In the genomic region with DNA sequence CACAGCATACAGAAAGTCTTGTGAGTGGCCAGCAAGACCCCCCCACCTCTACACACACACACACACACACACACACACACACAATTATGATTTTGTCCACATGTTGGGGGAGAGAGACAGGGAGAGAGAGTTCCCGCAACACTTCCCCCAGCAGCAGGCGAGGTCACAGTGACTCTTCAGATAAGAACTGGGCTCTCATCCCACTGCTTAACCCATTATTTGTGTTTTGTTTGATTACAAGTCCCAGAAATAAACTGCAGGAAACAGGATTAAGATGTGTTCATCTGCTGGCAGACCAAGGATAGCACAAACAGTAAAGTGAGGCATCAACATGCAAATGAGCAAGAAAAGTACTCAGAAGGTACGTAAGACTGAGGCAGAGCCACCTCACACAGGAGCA, we compare ENCODE assay signal across 11 mouse cellular contexts. TPM values are rescaled to one million over a fixed set of nuclear protein-coding genes. Genes with fewer than 3 reads are reported as not detected.
A peak's percentile ranks its signal among the peaks of the same experiment; 100 is the strongest.
DNase-seq lines count a peak whose midpoint lies in the region; ATAC-seq lines count a peak whose summit lies in the region.
"Had no signal": no experiment of that assay in that cellular context is flagged by ENCODE, and none has a peak within 500 bp of the region (broad histone marks: within the 10 kb centered on the region; RNA-seq: fewer than 3 reads in every experiment).

No protein-coding gene starts in this region.

- H3K4me2 ChIP-seq in heart, embryonic 14.5 days (ENCODE audit: low read length): peak overlapping the region; percentile 31
- H3K4me2 ChIP-seq in midbrain, embryonic 16.5 days (ENCODE audit: low read length): no peak overlapping the region
- no peak overlapping the region for H3K4me2 ChIP-seq in forebrain, embryonic 11.5 days (ENCODE audit: low read depth, low read length, severe bottlenecking)
- H3K4me2 ChIP-seq: neural tube, embryonic 12.5 days had no signal

- no peaks in the 10 kb centered on the region for H3K27me3 ChIP-seq in heart, embryonic 14.5 days (ENCODE audit: control insufficient read depth, insufficient read depth, low read length)
- no peaks in the 10 kb centered on the region for H3K27me3 ChIP-seq in midbrain, embryonic 16.5 days (ENCODE audit: control insufficient read depth, insufficient read depth, low read depth, low read length)
- no peaks in the 10 kb centered on the region for H3K27me3 ChIP-seq in forebrain, embryonic 11.5 days (ENCODE audit: control insufficient read depth, insufficient read depth, low read length)
- H3K27me3 ChIP-seq: neural tube, embryonic 12.5 days had no signal

- ATAC-seq in heart, embryonic 14.5 days (ENCODE audit: insufficient number of reproducible peaks, insufficient read depth, low FRiP score, low read depth): peak; percentile 64
- no peak for ATAC-seq in midbrain, embryonic 16.5 days
- no peak for ATAC-seq in forebrain, embryonic 11.5 days (replicated peaks; ENCODE audit: low FRiP score)
- ATAC-seq: inflammation-experienced regulatory T-cells, adult 6 months had no signal

- no peaks in the 10 kb centered on the region for H3K9me3 ChIP-seq in heart, embryonic 14.5 days (ENCODE audit: control insufficient read depth, low read length)
- H3K9me3 ChIP-seq in midbrain, embryonic 16.5 days (replicated peaks; ENCODE audit: control insufficient read depth, low read length, poor library complexity, severe bottlenecking): no peaks in the 10 kb centered on the region
- H3K9me3 ChIP-seq in forebrain, embryonic 11.5 days (ENCODE audit: control insufficient read depth, low read length): no peaks in the 10 kb centered on the region
- H3K9me3 ChIP-seq: neural tube, embryonic 12.5 days had no signal

- H3K4me3 ChIP-seq in heart, embryonic 14.5 days (ENCODE audit: control insufficient read depth in 1 of 2, insufficient read depth in 1 of 2, low read depth in 1 of 2, low read length in 2 of 2): no peak overlapping the region
- H3K4me3 ChIP-seq in midbrain, embryonic 16.5 days (ENCODE audit: low read depth, low read length): no peak overlapping the region
- no peak overlapping the region for H3K4me3 ChIP-seq in forebrain, embryonic 11.5 days (ENCODE audit: low read depth, low read length)
- H3K4me3 ChIP-seq: neural tube, embryonic 12.5 days had no signal

- H3K27ac ChIP-seq in heart, embryonic 14.5 days (replicated peaks in 1 of 2; ENCODE audit: control insufficient read depth in 1 of 2, insufficient read depth in 1 of 2, low read depth in 2 of 2, low read length in 2 of 2): peak overlapping the region; percentile 79 to 82
- H3K27ac ChIP-seq in midbrain, embryonic 16.5 days (ENCODE audit: low read length): no peak overlapping the region
- H3K27ac ChIP-seq in forebrain, embryonic 11.5 days (ENCODE audit: low read depth, low read length): no peak overlapping the region
- H3K27ac ChIP-seq: neural tube, embryonic 12.5 days had no signal

- peaks cover 11 to 12% of the 10 kb centered on the region in 2 experiments for H3K4me1 ChIP-seq in heart, embryonic 14.5 days (ENCODE audit: control insufficient read depth in 2 of 2, insufficient read depth in 2 of 2, low read length in 2 of 2)
- 0 out of 2 replicates have a peak, but pooled peaks cover 2% of the 10 kb centered on the region for H3K4me1 ChIP-seq in midbrain, embryonic 16.5 days (ENCODE audit: control insufficient read depth, insufficient read depth, low read length)
- H3K4me1 ChIP-seq in forebrain, embryonic 11.5 days (replicated peaks; ENCODE audit: control insufficient read depth, insufficient read depth, low read length): no peaks in the 10 kb centered on the region
- H3K4me1 ChIP-seq: neural tube, embryonic 12.5 days had no signal

- peaks cover 20% of the 10 kb centered on the region for H3K36me3 ChIP-seq in heart, embryonic 14.5 days (ENCODE audit: control insufficient read depth, insufficient read depth, low read length)
- 0 out of 2 replicates have a peak, but pooled peaks cover 3% of the 10 kb centered on the region for H3K36me3 ChIP-seq in midbrain, embryonic 16.5 days (ENCODE audit: control insufficient read depth, insufficient read depth, low read length)
- H3K36me3 ChIP-seq in forebrain, embryonic 11.5 days (ENCODE audit: control insufficient read depth, insufficient read depth, low read length): no peaks in the 10 kb centered on the region
- H3K36me3 ChIP-seq: neural tube, embryonic 12.5 days had no signal

- no peak overlapping the region for H3K9ac ChIP-seq in heart, embryonic 14.5 days (ENCODE audit: low read length)
- no peak overlapping the region for H3K9ac ChIP-seq in midbrain, embryonic 16.5 days (ENCODE audit: low read depth, low read length)
- no peak overlapping the region for H3K9ac ChIP-seq in forebrain, embryonic 11.5 days (ENCODE audit: low read length)
- H3K9ac ChIP-seq: neural tube, embryonic 12.5 days had no signal

- WGBS in heart, embryonic 14.5 days: 13% methylated on average over 3 of the region's 3 CpGs
- 67% methylated on average over 3 of the region's 3 CpGs for WGBS in midbrain, embryonic 16.5 days
- 81% methylated on average over 3 of the region's 3 CpGs for WGBS in forebrain, embryonic 11.5 days

- DNase-seq in adrenal gland, adult (ENCODE audit: inconsistent age in 2 of 2, low spot score in 1 of 2): peak; percentile 36 to 65
- no peak for DNase-seq in adrenal gland, adult 18-20 months (ENCODE audit: low spot score in 2 of 2)
- peak; percentile 5 for DNase-seq in adrenal gland, adult 8-10 months
- DNase-seq in kidney, postnatal 36 days: peak; percentile 10 to 35
- DNase-seq in forebrain, embryonic 11.5 days (ENCODE audit: low spot score): no peak
- DNase-seq in Muller cell, postnatal 12 days (ENCODE audit: inconsistent ontology term): no peak
- DNase-seq: cerebellum, adult 8-10 months had no signal

RNA-seq across cellular contexts. Expression of gene Gucy1a1, which starts 33.6 kb away (rescaled TPM):
- 10 to 100 TPM; 24.1 to 24.7 TPM for total RNA-seq in adrenal gland, adult 18-20 months (2021)
- 10 to 100 TPM; 29.2 to 37.0 (median 30.8) TPM for total RNA-seq in adrenal gland, adult 8-10 months (2022)
- polyA plus RNA-seq in heart, embryonic 14.5 days (2014; fragmentation: Nextera tagmentation; extraction: Ambion mirVana): 61.0 and 69.3 TPM in 2 replicates
- 21.2 and 25.4 TPM in 2 replicates for polyA plus RNA-seq in midbrain, embryonic 16.5 days (2015; fragmentation: Nextera tagmentation; extraction: Ambion mirVana)
- 2.4 and 2.6 TPM in 2 replicates for polyA plus RNA-seq in forebrain, embryonic 11.5 days (2014; fragmentation: Nextera tagmentation; extraction: Ambion mirVana)

RNA-seq across cellular contexts. Expression of gene Gucy1b1, which starts 37.5 kb away (rescaled TPM):
- total RNA-seq in adrenal gland, adult 18-20 months (2021): 1 to 10 TPM; 7.1 to 8.3 TPM
- 10 to 100 TPM in 3 of 4 experiments, 1 to 10 TPM in 1; 8.1 to 12.4 (median 10.6) TPM for total RNA-seq in adrenal gland, adult 8-10 months (2022)
- 59.5 and 62.2 TPM in 2 replicates for polyA plus RNA-seq in heart, embryonic 14.5 days (2014; fragmentation: Nextera tagmentation; extraction: Ambion mirVana)
- polyA plus RNA-seq in midbrain, embryonic 16.5 days (2015; fragmentation: Nextera tagmentation; extraction: Ambion mirVana): 58.6 and 65.9 TPM in 2 replicates
- 5.8 and 7.2 TPM in 2 replicates for polyA plus RNA-seq in forebrain, embryonic 11.5 days (2014; fragmentation: Nextera tagmentation; extraction: Ambion mirVana)

Comparison
In these comparisons a context has a peak if more than half of its experiments do, and no peak if none do; other contexts are left out.
1. DNase-seq: peak in adrenal gland, adult (2 of 2), adrenal gland, adult 8-10 months (single experiment) and kidney, postnatal 36 days (2 of 2); none in adrenal gland, adult 18-20 months (0 of 2), forebrain, embryonic 11.5 days (single experiment) and Muller cell, postnatal 12 days (single experiment).
2. H3K27ac ChIP-seq: peak in heart, embryonic 14.5 days (2 of 2); none in midbrain, embryonic 16.5 days (single experiment) and forebrain, embryonic 11.5 days (single experiment).